Mouse (Mus musculus): ENCODE results near the gene Spryd3. TPM values are rescaled to one million over a fixed set of nuclear protein-coding genes. Genes with fewer than 3 reads are reported as not detected.
"Not testable (repeated sequence)": the region's sequence is repeated elsewhere in the genome, so short reads cannot be mapped to it uniquely, and the experiment has no call there.

Gene Spryd3
- total RNA-seq, 2 experiments from 2014 or later, result 4.9 to 7.7 TPM

GRCm38 (mm10) chr15:102100161-102100981, 35.7 kb downstream of the Spryd3 start, which contains the start of gene Tns2:
Gene Tns2, plus strand, starts transcription at chr15:102100413.
- DNase-seq (ENCODE audit: low spot score), result peak; percentile 90

- DNase-seq (ENCODE audit: low spot score), result no peak
These were observed 36.3 kb downstream of the Spryd3 start for GRCm38 (mm10) chr15:102099771-102100160.

- DNase-seq (ENCODE audit: low spot score), result peak; percentile 27
These were observed 36.8 kb downstream of the Spryd3 start for GRCm38 (mm10) chr15:102099260-102099659.

GRCm38 (mm10) chr15:102097991-102098555, 38.0 kb downstream of the Spryd3 start:
- DNase-seq (ENCODE audit: low spot score), result peak; percentile 65

GRCm38 (mm10) chr15:102097147-102097915, 38.7 kb downstream of the Spryd3 start:
- peak; percentile 76 for DNase-seq (ENCODE audit: low spot score)

- no peak for DNase-seq (ENCODE audit: low spot score)
These were observed 41.0 kb downstream of the Spryd3 start for GRCm38 (mm10) chr15:102094988-102095387.

- DNase-seq (ENCODE audit: low spot score), result no peak
These were observed 41.9 kb downstream of the Spryd3 start for GRCm38 (mm10) chr15:102094157-102094556.

- DNase-seq (ENCODE audit: low spot score), result no peak
These were observed 43.8 kb downstream of the Spryd3 start for GRCm38 (mm10) chr15:102092222-102092621.

GRCm38 (mm10) chr15:102091688-102092087, 44.3 kb downstream of the Spryd3 start:
- no peak for DNase-seq (ENCODE audit: low spot score)

- DNase-seq (ENCODE audit: low spot score), result no peak
These were observed 44.9 kb downstream of the Spryd3 start for GRCm38 (mm10) chr15:102091063-102091679.

- no peak for DNase-seq (ENCODE audit: low spot score)
These were observed 46.0 kb downstream of the Spryd3 start for GRCm38 (mm10) chr15:102089914-102090585.

- DNase-seq (ENCODE audit: low spot score), result no peak
These were observed 53.0 kb downstream of the Spryd3 start for GRCm38 (mm10) chr15:102083028-102083427.

GRCm38 (mm10) chr15:102082148-102082547, 53.9 kb downstream of the Spryd3 start:
- no peak for DNase-seq (ENCODE audit: low spot score)

- DNase-seq (ENCODE audit: low spot score), result no peak
These were observed 55.6 kb downstream of the Spryd3 start for GRCm38 (mm10) chr15:102080429-102080828.

GRCm38 (mm10) chr15:102079924-102080323, 56.1 kb downstream of the Spryd3 start:
- DNase-seq (ENCODE audit: low spot score), result not testable (repeated sequence)

- no peak for DNase-seq (ENCODE audit: low spot score)
These were observed 56.8 kb downstream of the Spryd3 start for GRCm38 (mm10) chr15:102079221-102079620.

- DNase-seq (ENCODE audit: low spot score), result no peak
These were observed 58.8 kb downstream of the Spryd3 start for GRCm38 (mm10) chr15:102077111-102077677.

- DNase-seq (ENCODE audit: low spot score), result no peak
These were observed 61.0 kb downstream of the Spryd3 start for GRCm38 (mm10) chr15:102074876-102075585.

- DNase-seq (ENCODE audit: low spot score), result peak; percentile 41
These were observed 61.8 kb downstream of the Spryd3 start for GRCm38 (mm10) chr15:102074070-102074731.

Data from gastrocnemius, adult 18-20 months (tissue).